Mouse (Mus musculus) heart, embryonic 14.5 days (tissue): ENCODE results near the gene Coq8a. TPM values are rescaled to one million over a fixed set of nuclear protein-coding genes. Genes with fewer than 3 reads are reported as not detected.

Experiments
- ATAC-seq: fragments of 200-750 bp; cut with Nextera tagmentation; 2 replicates; pipeline ENCODE4 v1.8.0; 2017; ENCODE audit warnings: low read depth, moderate TSS enrichment; ENCODE audit not compliant: insufficient number of reproducible peaks, insufficient read depth, low FRiP score
- H3K27ac ChIP-seq, 2 experiments: fragments of 200-500 bp in 1 of 2; fragments of 300-500 bp in 1 of 2; sonication (generic) in 1 of 2; replicated peaks in 1 of 2; 2 replicates each; pipeline ENCODE4 v1.5.1; 2012 to 2014; ENCODE audit warnings: low read depth in 2 of 2, low read length in 2 of 2, control low read depth in 1 of 2, mild to moderate bottlenecking in 1 of 2, mixed read lengths in 1 of 2; ENCODE audit not compliant: control insufficient read depth in 1 of 2, insufficient read depth in 1 of 2
- H3K27me3 ChIP-seq: fragments of 300-500 bp; sonication (generic); 2 replicates; pipeline ENCODE4 v1.6.1; 2014; ENCODE audit warnings: mild to moderate bottlenecking, low read length, control low read depth; ENCODE audit not compliant: control insufficient read depth, insufficient read depth
- H3K36me3 ChIP-seq: fragments of 300-500 bp; sonication (generic); 2 replicates; pipeline ENCODE4 v1.6.1; 2014; ENCODE audit warnings: mild to moderate bottlenecking, control low read depth, low read length, mixed read lengths; ENCODE audit not compliant: control insufficient read depth, insufficient read depth
- H3K4me1 ChIP-seq, 2 experiments: fragments of 200-500 bp in 1 of 2; fragments of 300-500 bp in 1 of 2; sonication (generic) in 1 of 2; 2 replicates each; pipeline ENCODE4 v1.6.1; 2012 to 2014; ENCODE audit warnings: low read length in 2 of 2, control low read depth in 1 of 2, mixed read lengths in 1 of 2; ENCODE audit not compliant: control insufficient read depth in 2 of 2, insufficient read depth in 2 of 2
- H3K4me2 ChIP-seq: fragments of 300-500 bp; sonication (generic); 2 replicates; pipeline ENCODE4 v1.6.1; 2014; ENCODE audit warnings: mild to moderate bottlenecking, low read length
- H3K4me3 ChIP-seq, 2 experiments: fragments of 200-500 bp in 1 of 2; fragments of 300-500 bp in 1 of 2; sonication (generic) in 1 of 2; 2 replicates each; pipeline ENCODE4 v1.5.1; 2012 to 2014; ENCODE audit warnings: low read length in 2 of 2, mild to moderate bottlenecking in 2 of 2, control low read depth in 1 of 2, low read depth in 1 of 2, moderate library complexity in 1 of 2; ENCODE audit not compliant: control insufficient read depth in 1 of 2, insufficient read depth in 1 of 2
- H3K9ac ChIP-seq: fragments of 300-500 bp; sonication (generic); 2 replicates; pipeline ENCODE4 v1.6.1; 2014; ENCODE audit warnings: mild to moderate bottlenecking, low read length
- H3K9me3 ChIP-seq: fragments of 300-500 bp; sonication (generic); 2 replicates; pipeline ENCODE4 v1.6.1; 2016; ENCODE audit warnings: low read length, control low read depth; ENCODE audit not compliant: control insufficient read depth
- WGBS: fragments of 180-500 bp; shearing (Covaris S2); extraction: QIAGEN DNeasy Blood & Tissue Kit; methylation state at CpG from one replicate; pipeline ENCODE4 v1.1.7; 2014; 5-methylcytosine and 5-hydroxymethylcytosine counted together
- polyA plus RNA-seq: library from polyadenylated mRNA; unstranded; fragments of >200 nt; fragmentation: Nextera tagmentation; extraction: Ambion mirVana; gene quantifications from 2 replicates; pipeline ENCODE4 v1.2.1, GENCODE M21; 2014

Gene Coq8a
- polyA plus RNA-seq, 1 experiment from 2014 or later, result 58.8 TPM

GRCm38 (mm10) chr1:180162986-180163385 lies 36.4 kb downstream of the Coq8a start:
- peaks cover 72% of the 10 kb centered on the region for H3K36me3 ChIP-seq
- no peak overlapping the region for H3K4me2 ChIP-seq
- WGBS, result 84% methylated on average over 7 of the region's 7 CpGs
- no peaks in the 10 kb centered on the region for H3K27me3 ChIP-seq
- no peak for ATAC-seq
- no peak overlapping the region for H3K27ac ChIP-seq
- H3K4me3 ChIP-seq, result no peak overlapping the region
- H3K9ac ChIP-seq, result no peak overlapping the region
- H3K9me3 ChIP-seq, result no peaks in the 10 kb centered on the region
- no peaks in the 10 kb centered on the region for H3K4me1 ChIP-seq

GRCm38 (mm10) chr1:180161566-180162355 lies 37.6 kb downstream of the Coq8a start:
- Histone ChIP-seq H3K27ac (no peak overlapping the region), H3K4me3 (no peak overlapping the region), H3K36me3 (peaks cover 60% of the 10 kb centered on the region), H3K27me3 (no peaks in the 10 kb centered on the region), H3K9ac (no peak overlapping the region), H3K4me1 (no peaks in the 10 kb centered on the region), H3K4me2 (no peak overlapping the region), H3K9me3 (no peaks in the 10 kb centered on the region)
- no peak for ATAC-seq
- 91% methylated on average over 20 of the region's 20 CpGs for WGBS

GRCm38 (mm10) chr1:180161160-180161559 lies 38.2 kb downstream of the Coq8a start:
- 79% methylated on average over 3 of the region's 3 CpGs for WGBS
- Histone ChIP-seq H3K4me3 (no peak overlapping the region), H3K36me3 (peaks cover 54% of the 10 kb centered on the region), H3K27ac (no peak overlapping the region), H3K9me3 (no peaks in the 10 kb centered on the region), H3K27me3 (no peaks in the 10 kb centered on the region), H3K9ac (no peak overlapping the region), H3K4me2 (no peak overlapping the region), H3K4me1 (no peaks in the 10 kb centered on the region)
- no peak for ATAC-seq

- Histone ChIP-seq H3K27me3 (no peaks in the 10 kb centered on the region), H3K36me3 (peaks cover 50% of the 10 kb centered on the region), H3K4me2 (no peak overlapping the region), H3K9me3 (no peaks in the 10 kb centered on the region), H3K4me1 (no peaks in the 10 kb centered on the region), H3K27ac (no peak overlapping the region), H3K4me3 (no peak overlapping the region), H3K9ac (no peak overlapping the region)
- ATAC-seq, result no peak
- 85% methylated on average over 2 of the region's 2 CpGs for WGBS
These were observed 38.9 kb downstream of the Coq8a start for GRCm38 (mm10) chr1:180160545-180160944.

GRCm38 (mm10) chr1:180158648-180159047 lies 40.8 kb downstream of the Coq8a start:
- Histone ChIP-seq H3K27me3 (no peaks in the 10 kb centered on the region), H3K4me1 (no peaks in the 10 kb centered on the region), H3K4me2 (no peak overlapping the region), H3K9ac (no peak overlapping the region), H3K9me3 (no peaks in the 10 kb centered on the region), H3K36me3 (peaks cover 45% of the 10 kb centered on the region), H3K4me3 (no peak overlapping the region), H3K27ac (no peak overlapping the region)
- 66% methylated on average over 2 of the region's 2 CpGs for WGBS
- ATAC-seq, result no peak

- Histone ChIP-seq H3K9ac (no peak overlapping the region), H3K9me3 (no peaks in the 10 kb centered on the region), H3K4me3 (no peak overlapping the region), H3K4me1 (no peaks in the 10 kb centered on the region), H3K27me3 (no peaks in the 10 kb centered on the region), H3K36me3 (peaks cover 41% of the 10 kb centered on the region), H3K4me2 (no peak overlapping the region), H3K27ac (no peak overlapping the region)
- no peak for ATAC-seq
- WGBS, result 82% methylated on average over 8 of the region's 8 CpGs
These were observed 48.2 kb downstream of the Coq8a start for GRCm38 (mm10) chr1:180151191-180151590.

- Histone ChIP-seq H3K27me3 (no peaks in the 10 kb centered on the region), H3K9me3 (no peaks in the 10 kb centered on the region), H3K4me2 (no peak overlapping the region), H3K36me3 (peaks cover 55% of the 10 kb centered on the region), H3K4me3 (no peak overlapping the region), H3K27ac (no peak overlapping the region), H3K4me1 (no peaks in the 10 kb centered on the region), H3K9ac (no peak overlapping the region)
- no peak for ATAC-seq
- 85% methylated on average over 4 of the region's 4 CpGs for WGBS
These were observed 50.8 kb downstream of the Coq8a start for GRCm38 (mm10) chr1:180148563-180148962.

GRCm38 (mm10) chr1:180148036-180148435 lies 51.4 kb downstream of the Coq8a start:
- 69% methylated on average over 4 of the region's 4 CpGs for WGBS
- no peak for ATAC-seq
- Histone ChIP-seq H3K9ac (no peak overlapping the region), H3K4me1 (no peaks in the 10 kb centered on the region), H3K4me2 (no peak overlapping the region), H3K36me3 (peaks cover 58% of the 10 kb centered on the region), H3K9me3 (no peaks in the 10 kb centered on the region), H3K27me3 (no peaks in the 10 kb centered on the region), H3K27ac (no peak overlapping the region), H3K4me3 (no peak overlapping the region)
